Mouse (Mus musculus): ENCODE data around the gene H2-M2. TPM values are rescaled to one million over a fixed set of nuclear protein-coding genes. Genes with fewer than 3 reads are reported as not detected.
"Not testable (repeated sequence)": the region's sequence is repeated elsewhere in the genome, so short reads cannot be mapped to it uniquely, and the experiment has no call there.

H2-M2 gene
- total RNA-seq (2021) = not detected
- long read RNA-seq, experiment 1 = 0 reads
- long read RNA-seq, experiment 2 = 0 reads

DNA sequence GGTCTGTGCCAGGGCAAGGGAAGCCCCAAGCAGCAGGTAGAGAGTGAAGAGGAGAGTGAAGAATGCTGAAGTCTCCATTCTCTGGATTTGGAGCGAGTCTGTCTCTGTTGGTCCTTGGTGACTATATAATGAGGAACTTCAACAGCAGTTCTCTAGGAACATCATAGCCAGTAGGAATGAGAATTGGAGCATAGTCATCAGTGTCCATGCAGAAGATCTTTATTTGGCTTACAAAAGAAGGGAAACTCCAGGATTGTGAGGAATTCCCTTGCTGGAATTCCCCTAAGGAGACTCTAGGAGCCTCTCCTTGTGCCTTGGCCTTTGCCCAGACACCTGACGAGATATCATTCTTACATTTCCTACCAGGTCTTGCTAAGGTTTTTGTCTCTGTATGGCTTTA is at the start of gene H2-M2:
Gene H2-M2, minus strand, starts transcription at position 101 of the 400 bp plus-strand sequence.
- Histone ChIP-seq H3K27ac (no peak within 1 kb of the TSS), H3K4me3 (no peak within 1 kb of the TSS)
- DNase-seq (ENCODE audit: low spot score in 2 of 2) = no peak
- TF ChIP-seq CTCF (conservative IDR thresholded peaks at IDR 0.05) = no peak

DNA sequence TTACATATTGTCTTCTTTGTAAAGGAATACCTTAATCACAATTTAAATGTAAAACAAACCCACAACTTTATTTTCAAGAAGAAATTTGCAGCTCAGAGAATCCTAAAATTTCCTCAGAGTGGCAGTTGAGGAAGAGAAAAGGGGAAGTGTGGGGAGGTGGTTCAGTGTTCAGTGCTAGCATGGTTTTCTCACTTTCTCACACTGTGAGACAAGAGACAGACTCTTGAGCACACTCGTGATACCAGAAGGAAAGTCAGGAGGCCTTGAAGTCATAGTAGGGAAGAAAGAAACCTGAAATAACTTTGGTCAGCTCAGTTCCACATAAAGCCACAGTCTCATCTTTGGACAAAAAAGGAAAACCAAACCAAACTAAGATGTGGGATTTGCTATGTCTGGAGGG is 42.1 kb upstream of the H2-M2 start:
- H3K4me3 ChIP-seq; DNase-seq (ENCODE audit: low spot score in 2 of 2): not testable (repeated sequence)

DNA sequence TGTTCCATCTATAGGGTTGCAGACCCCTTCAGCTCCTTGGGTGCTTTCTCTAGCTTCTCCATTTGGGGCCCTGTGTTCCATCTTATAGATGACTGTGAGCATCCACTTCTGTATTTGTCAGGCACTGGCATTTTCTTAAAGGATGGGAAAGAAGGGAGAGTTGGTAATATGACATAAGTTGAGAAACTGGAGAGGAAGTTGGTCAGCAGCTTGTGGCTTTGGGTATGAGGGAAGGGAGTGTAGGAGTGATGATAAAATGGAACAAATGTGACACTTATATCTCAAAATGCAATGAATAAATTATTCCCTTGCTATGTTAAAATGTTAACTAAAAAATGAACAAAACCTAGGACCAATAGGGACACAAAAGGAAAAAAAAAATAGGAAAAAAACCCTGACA is 41.3 kb upstream of the H2-M2 start:
- not testable (repeated sequence) for H3K27ac ChIP-seq; DNase-seq (ENCODE audit: low spot score in 2 of 2); H3K4me3 ChIP-seq

More for the DNA sequence above, 42.1 kb upstream of the H2-M2 start:
- not testable (repeated sequence) for H3K27ac ChIP-seq

DNA sequence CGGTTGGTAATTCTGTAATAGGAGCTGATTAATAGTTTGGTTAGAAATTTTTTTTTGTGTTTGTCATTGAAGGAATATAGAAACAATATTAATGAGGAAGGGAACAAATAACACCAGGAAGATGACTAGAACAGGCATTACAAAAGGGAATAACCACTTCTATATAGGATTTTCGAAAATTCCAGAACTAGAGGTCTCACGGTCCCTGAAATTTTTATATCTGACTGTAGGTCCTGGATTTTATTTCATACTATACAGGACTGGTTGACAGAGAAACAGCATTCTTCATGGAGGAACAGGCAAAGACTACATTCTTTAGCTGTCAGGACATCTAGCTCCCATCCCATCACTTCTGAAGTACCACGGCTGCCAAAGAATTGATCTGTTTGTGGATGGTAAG is 24.4 kb upstream of the H2-M2 start, which contains the start of gene Olfr111:
Gene Olfr111, plus strand, starts transcription at position 301 of the 400 bp plus-strand sequence.
- Histone ChIP-seq H3K27ac (no peak within 1 kb of the TSS), H3K4me3 (no peak within 1 kb of the TSS)
- TF ChIP-seq CTCF (conservative IDR thresholded peaks at IDR 0.05) = no peak
- no peak for DNase-seq (ENCODE audit: low spot score in 2 of 2)

DNA sequence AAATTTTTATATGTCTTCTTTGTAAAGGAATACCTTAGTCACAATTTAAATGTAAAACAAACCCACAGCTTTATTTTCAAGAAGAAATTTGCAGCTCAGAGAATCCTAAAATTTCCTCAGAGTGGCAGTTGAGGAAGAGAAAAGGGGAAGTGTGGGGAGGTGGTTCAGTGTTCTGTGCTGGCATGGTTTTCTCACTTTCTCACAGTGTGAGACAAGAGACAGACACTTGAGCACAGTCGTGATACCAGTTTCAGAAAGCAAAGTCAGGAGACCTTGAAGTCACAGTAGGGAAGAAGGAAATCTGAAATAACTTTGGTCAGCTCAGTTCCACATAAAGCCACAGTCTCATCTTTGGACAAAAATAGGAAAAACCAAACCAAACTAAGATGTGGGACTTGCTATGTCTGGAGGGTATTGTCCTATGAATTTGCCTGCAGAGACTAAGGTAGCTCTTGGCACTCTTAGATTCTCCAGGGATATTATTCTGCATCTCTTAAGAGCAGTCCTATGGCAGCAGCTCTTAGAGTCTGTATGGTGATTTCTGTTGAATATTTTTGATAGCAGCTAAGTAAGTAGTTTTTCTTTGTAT is 8.7 kb upstream of the H2-M2 start, which contains the start of gene Olfr110:
Gene Olfr110, plus strand, starts transcription at position 539 of the 589 bp plus-strand sequence.
- H3K4me3 ChIP-seq = no peak within 1 kb of the TSS
- no peak within 1 kb of the TSS for H3K27ac ChIP-seq
- no peak for DNase-seq (ENCODE audit: low spot score in 2 of 2)
- no peak for TF ChIP-seq CTCF (conservative IDR thresholded peaks at IDR 0.05)

DNA sequence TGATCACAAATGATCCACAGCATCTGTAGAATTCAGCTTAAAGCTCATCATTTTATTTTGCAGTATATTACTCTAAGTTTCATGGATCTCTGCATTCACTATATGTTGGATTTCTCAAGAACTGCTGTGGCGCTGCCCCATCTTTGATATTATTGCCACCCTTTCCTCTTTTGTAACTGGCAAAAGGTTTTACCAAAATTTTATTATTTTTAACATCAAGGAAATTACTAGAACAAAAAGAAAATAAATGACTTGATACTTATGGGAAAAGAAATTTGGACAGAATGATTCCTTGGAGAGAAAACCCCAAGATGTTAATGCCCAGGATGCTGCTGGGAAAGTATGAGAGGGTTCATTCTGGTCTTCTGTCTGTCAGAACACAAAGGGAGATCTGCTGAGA is 24.7 kb downstream of the H2-M2 start, which contains the start of gene Olfr109:
Gene Olfr109, plus strand, starts transcription at position 301 of the 400 bp plus-strand sequence.
- H3K4me3 ChIP-seq = no peak within 1 kb of the TSS
- H3K27ac ChIP-seq = no peak within 1 kb of the TSS
- DNase-seq (ENCODE audit: low spot score in 2 of 2) = no peak
- TF ChIP-seq CTCF (conservative IDR thresholded peaks at IDR 0.05) = no peak

DNA sequence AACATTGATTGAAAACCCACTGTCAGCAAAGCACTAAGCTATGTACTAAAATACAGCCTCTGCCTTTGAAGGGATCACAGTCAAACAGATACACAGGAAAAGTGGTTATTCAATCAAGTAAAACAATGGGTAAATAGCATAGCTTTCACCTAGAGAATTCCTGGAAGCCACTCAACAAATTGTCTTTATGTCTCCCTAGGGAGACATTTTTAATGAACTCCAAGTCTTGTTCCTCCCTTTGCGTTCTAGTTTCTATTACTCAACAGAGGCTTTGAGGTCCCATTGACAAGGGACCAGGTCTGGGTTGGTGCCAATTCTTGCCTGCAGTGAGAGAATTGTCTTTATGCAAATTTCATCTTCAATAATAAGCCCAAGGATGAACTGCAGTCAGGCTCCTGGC is 38.2 kb downstream of the H2-M2 start, which contains the start of gene Olfr108:
Gene Olfr108, plus strand, starts transcription at position 301 of the 400 bp plus-strand sequence.
- Histone ChIP-seq H3K4me3 (no peak within 1 kb of the TSS), H3K27ac (no peak within 1 kb of the TSS)
- no peak for TF ChIP-seq CTCF (conservative IDR thresholded peaks at IDR 0.05)
- no peak for DNase-seq (ENCODE audit: low spot score in 2 of 2)

Other genes with a start within 250 kb of the H2-M2 start
- gene Olfr97, start 246.2 kb downstream of the H2-M2 start, total RNA-seq (2021) = not detected
- gene Olfr98, start 219.8 kb downstream of the H2-M2 start, total RNA-seq (2021) = not detected
- gene H2-M3, start 213.3 kb downstream of the H2-M2 start, total RNA-seq (2021) = 1 to 10 TPM; 2.4 to 3.4 TPM
- not detected for gene Olfr99, start 200.1 kb downstream of the H2-M2 start, total RNA-seq (2021)
- not detected for gene Olfr101, start 179.2 kb downstream of the H2-M2 start, total RNA-seq (2021)
- not detected for gene Olfr102, start 166.5 kb downstream of the H2-M2 start, total RNA-seq (2021)
- gene Olfr103, start 143.9 kb downstream of the H2-M2 start, total RNA-seq (2021) = not detected
- not detected for gene Olfr104-ps, start 124.0 kb downstream of the H2-M2 start, total RNA-seq (2021)
- gene Olfr105-ps, start 104.5 kb downstream of the H2-M2 start, total RNA-seq (2021) = not detected
- not detected for gene Olfr106-ps, start 93.2 kb downstream of the H2-M2 start, total RNA-seq (2021)
- not detected for gene Olfr107, start 84.3 kb downstream of the H2-M2 start, total RNA-seq (2021)
- not detected for gene Olfr108, start 38.1 kb downstream of the H2-M2 start, total RNA-seq (2021)
- gene Olfr109, start 24.6 kb downstream of the H2-M2 start, total RNA-seq (2021) = not detected
- gene Olfr110, start 8.9 kb upstream of the H2-M2 start, total RNA-seq (2021) = not detected
- gene Olfr111, start 24.5 kb upstream of the H2-M2 start, total RNA-seq (2021) = not detected
- gene Olfr112, start 85.9 kb upstream of the H2-M2 start, total RNA-seq (2021) = not detected
- not detected for gene Olfr113, start 94.1 kb upstream of the H2-M2 start, total RNA-seq (2021)
- not detected for gene Olfr114, start 109.2 kb upstream of the H2-M2 start, total RNA-seq (2021)
- gene Olfr115, start 143.6 kb upstream of the H2-M2 start, total RNA-seq (2021) = not detected
- gene Olfr116, start 143.6 kb upstream of the H2-M2 start, total RNA-seq (2021) = not detected
- not detected for gene Olfr117, start 180.2 kb upstream of the H2-M2 start, total RNA-seq (2021)
- gene Olfr118, start 183.4 kb upstream of the H2-M2 start, total RNA-seq (2021) = not detected
- gene Olfr119, start 213.0 kb upstream of the H2-M2 start, total RNA-seq (2021) = not detected
- gene Olfr120, start 238.3 kb upstream of the H2-M2 start, total RNA-seq (2021) = not detected

All from layer of hippocampus, adult 2 months (tissue).